In the genomic region with DNA sequence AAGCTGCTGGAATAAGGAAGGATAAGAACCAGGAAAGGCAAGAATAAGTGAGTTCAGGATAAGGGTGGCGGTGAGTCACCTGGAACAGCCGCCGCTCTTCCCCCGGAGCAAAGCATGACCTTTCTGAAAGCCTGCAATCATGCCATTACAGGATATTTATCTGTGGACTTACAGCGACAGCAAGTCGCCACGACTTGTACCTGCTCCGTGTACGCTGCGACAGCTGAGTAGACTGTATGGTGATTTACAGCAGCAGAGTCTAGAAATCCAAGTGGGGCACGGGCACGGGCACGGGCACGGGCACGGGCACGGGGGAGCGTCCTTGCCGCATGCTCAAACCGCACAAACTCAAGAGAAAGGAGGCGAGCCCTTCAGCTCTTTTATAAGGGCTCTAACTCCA, we compare ENCODE assay signal across 21 mouse cellular contexts.
DNase-seq lines count a peak whose midpoint lies in the region; ATAC-seq and TF ChIP-seq lines count a peak whose summit lies in the region.
"Had no signal": no experiment of that assay in that cellular context is flagged by ENCODE, and none has a peak within 500 bp of the region (broad histone marks: within the 10 kb centered on the region; RNA-seq: fewer than 3 reads in every experiment).

No protein-coding gene starts in this region.

- peak overlapping the region; percentile 35 for H3K4me2 ChIP-seq in kidney, embryonic 14.5 days (replicated peaks; ENCODE audit: low read depth, low read length)
- H3K4me2 ChIP-seq in lung, postnatal 0 days (replicated peaks; ENCODE audit: low read depth, low read length): peak overlapping the region; percentile 9; the same call in 1 of the 2 replicates
- H3K4me2 ChIP-seq in limb, embryonic 15.5 days: peak overlapping the region; percentile 29; the same call in 1 of the 2 replicates
- H3K4me2 ChIP-seq: embryonic facial prominence, embryonic 13.5 days; heart, embryonic 15.5 days; liver, embryonic 13.5 days; midbrain, embryonic 13.5 days; stomach, embryonic 15.5 days had no signal

- no peak for TF ChIP-seq EP300 in lung, postnatal 0 days (IDR thresholded peaks at IDR 0.05)

- 32% methylated on average over 20 of the region's 20 CpGs for WGBS in kidney, embryonic 14.5 days
- 64% methylated on average over 20 of the region's 20 CpGs for WGBS in lung, postnatal 0 days
- 77% methylated on average over 20 of the region's 20 CpGs for WGBS in limb, embryonic 15.5 days

- H3K27me3 ChIP-seq in kidney, embryonic 14.5 days (ENCODE audit: control insufficient read depth, insufficient read depth, low read length): no peaks in the 10 kb centered on the region
- H3K27me3 ChIP-seq in lung, postnatal 0 days (replicated peaks; ENCODE audit: insufficient read depth, low read length): no peaks in the 10 kb centered on the region
- no peaks in the 10 kb centered on the region for H3K27me3 ChIP-seq in limb, embryonic 15.5 days
- H3K27me3 ChIP-seq: embryonic facial prominence, embryonic 13.5 days; liver, embryonic 13.5 days; midbrain, embryonic 13.5 days; stomach, embryonic 15.5 days had no signal

- H3K9me3 ChIP-seq in kidney, embryonic 14.5 days (ENCODE audit: control insufficient read depth, low read length): 0 out of 2 replicates have a peak, but pooled peaks cover 6% of the 10 kb centered on the region
- H3K9me3 ChIP-seq in lung, postnatal 0 days (ENCODE audit: low read length): no peaks in the 10 kb centered on the region
- H3K9me3 ChIP-seq in limb, embryonic 15.5 days: no peaks in the 10 kb centered on the region
- H3K9me3 ChIP-seq: embryonic facial prominence, embryonic 13.5 days; heart, embryonic 15.5 days; liver, embryonic 13.5 days; midbrain, embryonic 13.5 days; stomach, embryonic 15.5 days had no signal

- no peak for TF ChIP-seq CTCF in lung, postnatal 0 days (IDR thresholded peaks at IDR 0.05)

- H3K27ac ChIP-seq in kidney, embryonic 14.5 days (ENCODE audit: low read depth, low read length): no peak overlapping the region
- no peak overlapping the region for H3K27ac ChIP-seq in lung, postnatal 0 days (ENCODE audit: low read length)
- H3K27ac ChIP-seq in limb, embryonic 15.5 days: no peak overlapping the region
- H3K27ac ChIP-seq: embryonic facial prominence, embryonic 13.5 days; gastrocnemius, adult 2 months; heart, adult 2 months; heart, embryonic 15.5 days; layer of hippocampus, adult 2 months; liver, embryonic 13.5 days; macrophage; midbrain, embryonic 13.5 days; stomach, embryonic 15.5 days had no signal

- H3K9ac ChIP-seq in kidney, embryonic 14.5 days (ENCODE audit: low read depth, low read length): no peak overlapping the region
- no peak overlapping the region for H3K9ac ChIP-seq in lung, postnatal 0 days (replicated peaks; ENCODE audit: low read depth)
- H3K9ac ChIP-seq in limb, embryonic 15.5 days: no peak overlapping the region
- H3K9ac ChIP-seq: embryonic facial prominence, embryonic 13.5 days; heart, embryonic 15.5 days; liver, embryonic 13.5 days; midbrain, embryonic 13.5 days; stomach, embryonic 15.5 days had no signal

- ATAC-seq in kidney, embryonic 14.5 days (ENCODE audit: low FRiP score, low TSS enrichment): no peak
- no peak; the same call in 1 of the 2 replicates for ATAC-seq in lung, postnatal 0 days
- ATAC-seq in limb, embryonic 15.5 days (ENCODE audit: insufficient number of reproducible peaks, low FRiP score, low TSS enrichment, low read depth): no peak
- ATAC-seq: forebrain, embryonic 16.5 days; midbrain, embryonic 13.5 days had no signal

- peaks cover 4% of the 10 kb centered on the region; the same call in 1 of the 2 replicates for H3K4me1 ChIP-seq in kidney, embryonic 14.5 days (ENCODE audit: control insufficient read depth, insufficient read depth, low read length)
- no peaks in the 10 kb centered on the region for H3K4me1 ChIP-seq in lung, postnatal 0 days (ENCODE audit: insufficient read depth, low read depth, low read length)
- no peaks in the 10 kb centered on the region for H3K4me1 ChIP-seq in limb, embryonic 15.5 days
- H3K4me1 ChIP-seq: heart, embryonic 15.5 days; liver, embryonic 13.5 days; midbrain, embryonic 13.5 days; stomach, embryonic 15.5 days had no signal

- H3K4me3 ChIP-seq in kidney, embryonic 14.5 days (ENCODE audit: low read length): no peak overlapping the region
- no peak overlapping the region for H3K4me3 ChIP-seq in lung, postnatal 0 days (ENCODE audit: low read depth, low read length)
- H3K4me3 ChIP-seq in limb, embryonic 15.5 days: no peak overlapping the region
- H3K4me3 ChIP-seq: embryonic facial prominence, embryonic 13.5 days; gastrocnemius, adult 2 months; heart, adult 2 months; heart, embryonic 15.5 days; layer of hippocampus, adult 2 months; liver, embryonic 13.5 days; midbrain, embryonic 13.5 days; stomach, embryonic 15.5 days had no signal

- DNase-seq in kidney, adult 9 months: no peak
- DNase-seq in lung, postnatal 0 days (ENCODE audit: low spot score): no peak
- no peak for DNase-seq in lung, postnatal 4 days
- peak; percentile 9 for DNase-seq in adrenal gland, postnatal 25 days
- DNase-seq in embryo, embryonic 11 days: no peak
- DNase-seq: cerebellum, adult 2 months; gastrocnemius, adult 2 months; heart, adult 2 months; left cerebral cortex, postnatal 4 days; liver, embryonic 13.5 days; right cerebral cortex, postnatal 14 days; thymus, postnatal 4 days had no signal

- no peaks in the 10 kb centered on the region for H3K36me3 ChIP-seq in kidney, embryonic 14.5 days (ENCODE audit: control insufficient read depth, insufficient read depth, low read length)
- H3K36me3 ChIP-seq in lung, postnatal 0 days (ENCODE audit: insufficient read depth, low read length): no peaks in the 10 kb centered on the region
- H3K36me3 ChIP-seq in limb, embryonic 15.5 days: no peaks in the 10 kb centered on the region
- H3K36me3 ChIP-seq: embryonic facial prominence, embryonic 13.5 days; heart, embryonic 15.5 days; liver, embryonic 13.5 days; midbrain, embryonic 13.5 days; stomach, embryonic 15.5 days had no signal
